Mouse (Mus musculus) embryo, embryonic 10.5 days (tissue): Measurements from ENCODE around the gene Wdr45.
"Not testable (repeated sequence)": the region's sequence is repeated elsewhere in the genome, so short reads cannot be mapped to it uniquely, and the experiment has no call there.

Experiments
- DNase-seq: peaks from one replicate; pipeline ENCODE4 v3.0.0-alpha.2; 2015; ENCODE audit warnings: low spot score

Gene Wdr45

GRCm38 (mm10) chrX:7721514-7722281 lies 7.6 kb downstream of the Wdr45 start, which contains the start of gene Gm45208:
Gene Gm45208, plus strand, starts transcription at chrX:7722245.
- peak; percentile 88 for DNase-seq

GRCm38 (mm10) chrX:7722282-7722611 lies 8.1 kb downstream of the Wdr45 start:
- no peak for DNase-seq

DNA sequence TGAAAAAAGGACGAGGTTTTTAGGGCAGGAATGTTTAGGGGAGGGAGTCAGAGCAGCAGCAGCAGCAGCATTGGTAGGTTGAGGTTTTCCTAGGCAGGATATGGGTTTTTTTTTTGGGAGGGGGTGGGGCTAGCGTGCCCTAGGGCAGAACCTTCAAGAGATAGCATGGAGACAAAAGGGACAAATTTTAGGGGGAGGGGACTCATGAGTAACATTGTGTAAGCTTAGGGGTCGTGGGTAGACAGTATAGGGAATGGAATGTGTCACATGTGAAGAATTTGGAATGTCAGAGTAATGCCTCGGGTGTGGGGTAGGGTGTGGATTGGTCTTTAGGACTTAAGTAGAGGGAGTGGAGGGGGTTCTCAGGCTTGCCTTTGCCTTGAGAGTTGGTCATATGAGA lies 8.6 kb downstream of the Wdr45 start:
- DNase-seq: no peak

DNA sequence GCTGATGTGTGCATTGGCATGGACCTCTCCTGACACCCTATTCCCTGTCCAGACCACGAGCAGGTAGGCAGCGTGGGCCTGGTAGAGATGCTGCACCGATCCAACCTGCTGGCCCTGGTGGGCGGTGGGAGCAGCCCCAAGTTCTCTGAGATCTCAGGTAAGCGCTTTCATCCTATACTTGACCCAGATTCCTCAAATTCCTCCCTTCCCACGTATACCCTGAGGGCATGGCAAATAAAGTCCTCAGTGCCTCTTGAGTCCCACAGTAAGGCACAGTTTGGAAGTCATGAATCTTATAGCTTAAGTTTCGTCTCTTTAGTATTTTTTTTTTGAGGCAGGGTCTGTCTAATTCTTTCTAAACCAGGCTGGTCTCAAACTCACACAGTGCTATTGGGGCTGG lies 10.0 kb downstream of the Wdr45 start:
- no peak for DNase-seq

DNA sequence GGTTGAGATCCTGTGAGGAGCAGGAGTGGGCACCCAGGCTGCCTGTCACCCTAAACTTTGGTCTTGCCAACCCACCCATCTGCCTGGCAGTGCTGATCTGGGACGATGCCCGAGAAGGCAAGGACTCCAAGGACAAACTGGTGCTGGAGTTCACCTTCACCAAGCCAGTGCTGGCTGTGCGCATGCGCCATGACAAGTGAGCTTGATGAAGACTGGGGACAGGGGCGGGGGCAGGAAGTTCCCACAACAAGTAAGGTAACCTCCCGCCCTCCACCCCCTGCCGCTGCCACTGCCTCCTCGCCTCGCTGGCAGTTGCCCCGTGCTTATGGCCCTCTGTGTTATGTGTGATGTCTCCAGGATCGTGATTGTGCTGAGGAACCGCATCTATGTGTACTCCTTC lies 11.7 kb downstream of the Wdr45 start:
- no peak for DNase-seq

- DNase-seq: no peak
Measured at GRCm38 (mm10) chrX:7727176-7727575, 13.0 kb downstream of the Wdr45 start.

- DNase-seq: peak; percentile 88
Measured at GRCm38 (mm10) chrX:7728215-7728921, 14.2 kb downstream of the Wdr45 start, which contains the start of gene Praf2. Gene Praf2, plus strand, starts transcription at chrX:7728439.

DNA sequence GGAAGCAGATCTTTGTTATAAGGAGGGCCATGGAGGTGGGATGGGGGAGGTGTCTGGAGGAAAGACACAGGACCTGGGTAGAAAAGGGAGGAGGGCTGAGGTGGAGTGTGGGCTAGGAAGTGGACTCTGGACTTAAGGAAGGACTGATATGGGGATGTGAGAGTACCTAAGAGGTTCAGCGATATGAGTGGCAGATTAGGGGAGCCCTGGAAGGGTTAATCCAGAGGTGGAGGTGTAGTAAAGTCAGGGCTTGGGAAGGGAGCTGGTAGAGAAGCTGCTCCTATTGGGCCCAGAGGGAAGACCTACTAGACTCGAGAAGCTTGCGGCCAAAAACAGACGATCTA lies 14.8 kb downstream of the Wdr45 start:
- DNase-seq: no peak

DNA sequence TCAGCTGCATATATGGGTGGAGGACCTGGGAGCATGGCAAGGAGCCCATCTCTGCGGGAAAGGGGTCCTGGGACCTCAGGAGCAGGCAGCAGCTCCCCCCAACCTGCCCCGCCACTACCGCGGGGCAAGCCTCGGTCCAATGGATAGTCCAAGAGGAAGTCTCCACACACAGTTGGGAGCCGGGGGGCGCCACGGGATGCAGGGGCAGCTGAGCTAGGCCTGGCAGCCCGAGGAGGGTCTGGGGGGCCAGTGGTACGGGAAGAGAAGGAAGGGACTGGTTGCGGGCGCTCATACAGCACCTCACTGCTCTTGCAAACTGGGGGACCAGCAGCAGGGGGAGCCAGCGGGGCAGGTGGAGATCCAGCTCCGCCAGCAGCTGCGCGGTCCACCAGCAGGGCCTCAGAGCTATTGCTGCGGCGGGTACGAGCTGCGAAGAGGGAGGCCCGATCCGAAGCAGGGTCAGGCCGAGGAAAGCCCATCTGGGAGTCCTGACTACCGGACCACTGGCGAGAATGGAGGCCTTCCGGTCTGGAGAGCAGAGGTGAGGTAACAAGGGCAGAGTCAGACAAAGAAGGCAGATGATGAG lies 19.5 kb downstream of the Wdr45 start:
- peak; percentile 67 for DNase-seq

DNA sequence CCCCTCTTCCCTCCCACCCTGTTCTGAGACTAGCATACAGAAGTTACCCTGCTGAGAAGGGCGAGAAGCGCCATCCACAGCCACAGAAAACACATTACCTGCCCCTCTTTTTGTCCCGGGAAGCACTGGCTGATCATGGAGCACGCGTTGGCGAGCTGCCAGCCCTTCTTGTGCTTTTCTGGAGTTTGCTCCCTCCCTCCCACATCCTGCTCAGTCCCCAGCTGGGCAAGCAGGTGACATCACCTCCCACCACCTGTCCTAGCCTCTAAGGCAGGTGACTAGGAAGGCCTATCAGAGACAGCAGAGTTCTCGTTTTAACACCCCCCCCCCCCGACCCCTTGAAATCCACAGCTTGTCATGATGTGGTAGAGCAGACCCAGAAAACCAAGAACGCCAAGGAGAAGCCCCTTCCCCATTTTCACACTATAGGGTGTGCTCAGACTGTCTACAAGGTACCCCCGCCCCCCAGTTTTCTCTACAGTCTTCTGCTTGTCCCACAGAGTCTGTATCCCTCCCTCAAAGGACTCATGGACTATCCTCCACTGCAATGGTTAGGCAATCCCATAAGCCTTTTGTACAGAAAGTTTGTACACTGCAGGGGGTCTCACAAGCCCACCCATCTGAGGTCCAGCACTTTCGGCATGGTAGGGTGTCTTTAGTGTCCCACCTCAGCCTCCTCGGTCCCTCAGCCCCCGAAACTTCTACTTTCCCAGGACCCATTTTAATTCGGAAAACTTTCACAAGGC lies 25.4 kb downstream of the Wdr45 start:
- DNase-seq: no peak

- DNase-seq: no peak
Measured at GRCm38 (mm10) chrX:7740082-7740819, 26.1 kb downstream of the Wdr45 start.

GRCm38 (mm10) chrX:7741103-7741502 lies 27.0 kb downstream of the Wdr45 start:
- DNase-seq: no peak

- DNase-seq: no peak
Measured at GRCm38 (mm10) chrX:7743470-7743869, 29.3 kb downstream of the Wdr45 start.

DNA sequence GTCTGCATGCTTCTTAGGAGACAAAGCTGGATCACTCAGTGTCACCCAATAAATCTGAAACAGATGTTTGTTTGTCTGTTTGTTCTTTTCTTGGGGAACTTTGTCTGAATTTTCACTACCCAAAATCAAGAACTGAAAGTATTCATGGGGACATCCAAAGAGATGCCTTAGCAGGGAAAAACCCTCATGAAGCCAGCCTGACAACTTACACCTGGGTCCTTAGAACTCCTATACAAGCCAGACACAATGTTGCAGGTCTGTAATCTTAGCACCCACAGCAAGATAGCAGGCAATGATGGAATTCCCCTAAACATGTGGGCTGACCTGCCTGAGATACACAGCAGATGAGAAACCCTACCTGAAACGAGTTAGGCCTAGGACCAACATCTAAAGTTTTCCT lies 30.8 kb downstream of the Wdr45 start:
- no peak for DNase-seq

GRCm38 (mm10) chrX:7745429-7745828 lies 31.3 kb downstream of the Wdr45 start:
- DNase-seq: no peak

- peak; percentile 88 for DNase-seq
Measured at GRCm38 (mm10) chrX:7750432-7751116, 36.4 kb downstream of the Wdr45 start, which contains the start of gene Ccdc120. Gene Ccdc120, minus strand, starts transcription at chrX:7750905.

DNA sequence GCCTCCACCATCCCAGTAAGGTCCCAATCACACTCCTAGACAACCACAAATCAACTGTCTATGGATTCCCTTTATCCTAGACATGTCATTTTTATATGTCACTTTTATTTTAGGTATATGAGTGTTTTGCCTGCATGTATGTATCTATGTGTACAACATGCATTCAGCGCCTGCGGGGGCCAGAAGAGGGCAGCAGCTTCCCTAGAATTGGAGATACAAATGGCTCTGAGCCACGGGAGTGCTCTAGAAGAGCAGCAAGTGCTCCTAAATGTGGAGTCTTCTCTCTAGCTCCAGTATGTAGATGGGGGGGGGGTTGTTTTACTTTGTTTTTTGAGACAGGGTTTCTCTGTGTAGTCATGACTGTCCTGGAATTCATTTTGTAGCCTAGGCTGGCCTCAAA lies 39.5 kb downstream of the Wdr45 start:
- not testable (repeated sequence) for DNase-seq

DNA sequence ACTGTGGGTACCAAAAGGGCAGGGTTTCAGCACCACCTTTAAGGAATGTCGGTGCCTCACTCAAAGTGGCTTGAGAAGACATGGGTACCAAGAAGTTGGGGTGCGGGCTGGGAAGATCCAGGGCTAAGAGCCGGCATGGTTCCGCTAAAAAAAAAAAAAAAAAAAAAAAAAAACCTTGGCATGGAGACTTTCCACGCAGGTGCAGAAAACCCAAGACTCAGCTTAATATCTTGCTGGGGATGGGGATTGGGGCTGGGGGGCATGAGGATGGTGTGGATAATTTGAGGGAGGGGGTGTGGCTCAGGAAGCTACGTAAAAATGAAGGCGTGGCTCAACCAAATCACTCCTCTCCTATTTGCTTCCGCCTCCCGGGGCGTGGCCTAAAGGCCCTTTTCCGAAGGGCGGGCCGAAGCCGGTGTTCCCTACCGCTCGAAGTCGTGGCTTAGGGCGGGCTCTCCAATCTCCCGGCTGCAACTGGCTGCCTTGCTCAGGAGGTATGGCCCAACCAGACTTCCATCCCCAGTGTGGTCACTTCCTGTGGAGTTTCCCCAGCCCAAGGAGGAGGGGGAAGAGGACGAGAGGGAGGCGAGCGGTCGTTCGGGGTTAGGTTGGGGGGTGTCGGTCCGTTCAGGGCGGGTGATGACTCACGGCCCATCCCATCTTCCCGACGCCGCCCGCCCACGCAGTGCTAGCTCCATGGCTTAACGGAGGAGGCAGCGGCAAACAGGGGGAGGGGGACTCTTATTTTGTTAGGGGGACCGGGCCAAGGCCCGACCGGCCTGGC lies 48.2 kb downstream of the Wdr45 start, which contains the start of gene Tfe3:
TSS of gene Tfe3 (plus strand) at position 424 of the 784 bp plus-strand sequence.
- DNase-seq: peak; percentile 93

DNA sequence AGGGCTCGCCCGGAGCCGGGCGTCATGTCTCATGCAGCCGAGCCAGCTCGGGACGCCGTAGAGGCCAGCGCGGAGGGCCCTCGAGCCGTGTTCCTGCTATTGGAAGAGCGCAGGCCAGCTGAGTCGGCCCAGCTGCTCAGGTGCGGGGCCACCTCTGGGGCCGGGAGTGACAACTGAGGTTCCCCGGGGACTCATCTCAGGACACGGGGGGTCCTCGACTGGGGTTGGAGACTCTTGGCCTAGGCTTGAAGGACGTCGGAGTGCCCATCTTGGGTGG lies 48.7 kb downstream of the Wdr45 start:
- no peak for DNase-seq

- DNase-seq: peak; percentile 47
Measured at GRCm38 (mm10) chrX:7763631-7764393, 49.7 kb downstream of the Wdr45 start.
